Mouse (Mus musculus) fat pad, adult 2 months (tissue): Measurements from ENCODE around the gene Gm49673.
"Not testable (repeated sequence)": the region's sequence is repeated elsewhere in the genome, so short reads cannot be mapped to it uniquely, and the experiment has no call there.

Source experiments
- DNase-seq: peaks from one replicate; pipeline ENCODE4 v3.0.0-alpha.2; 2011; ENCODE audit warnings: low read depth, low spot score; ENCODE audit errors: extremely low read depth

Gene Gm49673

DNA sequence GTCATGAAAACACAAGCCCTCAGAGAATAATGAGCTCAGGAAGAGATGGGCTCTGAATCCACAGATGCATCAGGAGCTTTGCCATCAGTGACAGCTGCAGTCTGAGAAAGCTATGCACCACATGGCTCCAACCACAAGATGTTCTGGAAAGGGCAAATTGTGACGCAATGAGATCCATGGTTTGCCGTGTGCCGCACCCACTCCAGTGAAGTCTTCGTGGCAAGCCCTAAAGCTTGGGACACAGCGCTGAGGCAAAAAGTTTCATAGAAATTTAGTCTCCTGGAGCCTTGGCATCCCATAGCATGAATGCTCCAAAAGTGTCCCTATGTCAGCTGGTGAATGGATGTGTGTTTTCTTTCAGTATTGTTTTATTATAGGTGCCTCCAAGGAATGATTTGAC, 9.5 kb downstream of the Gm49673 start:
- DNase-seq, result not testable (repeated sequence)

DNA sequence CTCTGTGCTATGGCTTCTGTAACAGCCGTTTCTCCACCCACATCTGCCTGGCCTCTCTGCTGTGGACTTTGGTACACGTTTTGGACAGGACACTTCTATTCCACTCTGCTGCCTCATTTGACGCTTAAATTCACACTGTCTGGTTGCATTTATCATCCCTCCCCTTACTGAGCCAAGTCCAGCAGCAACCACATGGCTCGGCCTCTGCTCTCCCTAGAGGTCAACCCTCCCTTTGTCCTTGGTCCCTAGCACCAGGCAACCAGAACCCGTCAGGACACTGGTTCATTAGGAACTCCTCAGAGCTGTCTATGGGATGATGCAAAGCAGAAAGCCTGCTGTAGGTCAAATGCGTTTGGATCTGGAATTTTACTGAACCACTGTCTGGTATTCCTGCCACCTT, 16.7 kb downstream of the Gm49673 start:
- DNase-seq, result not testable (repeated sequence)

DNA sequence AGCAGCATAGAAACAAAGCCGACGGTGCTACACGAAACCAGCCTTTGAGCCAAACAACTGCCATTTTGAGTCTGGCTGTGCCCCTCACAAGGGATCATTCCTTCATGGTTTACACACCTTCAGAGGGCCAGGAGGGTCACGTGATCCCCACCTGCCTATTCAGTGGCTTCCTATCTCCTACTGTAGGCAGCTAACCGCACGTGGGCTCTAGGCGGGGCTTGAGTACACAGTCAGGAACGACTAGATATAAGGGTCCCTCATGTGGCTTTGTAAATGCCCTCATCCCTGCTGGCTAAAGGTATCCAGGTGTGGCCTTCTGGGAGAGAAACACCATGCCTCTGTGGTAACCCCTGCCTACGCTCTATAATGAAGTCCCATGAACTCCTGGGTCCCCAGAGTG, 18.0 kb downstream of the Gm49673 start:
- DNase-seq, result not testable (repeated sequence)

DNA sequence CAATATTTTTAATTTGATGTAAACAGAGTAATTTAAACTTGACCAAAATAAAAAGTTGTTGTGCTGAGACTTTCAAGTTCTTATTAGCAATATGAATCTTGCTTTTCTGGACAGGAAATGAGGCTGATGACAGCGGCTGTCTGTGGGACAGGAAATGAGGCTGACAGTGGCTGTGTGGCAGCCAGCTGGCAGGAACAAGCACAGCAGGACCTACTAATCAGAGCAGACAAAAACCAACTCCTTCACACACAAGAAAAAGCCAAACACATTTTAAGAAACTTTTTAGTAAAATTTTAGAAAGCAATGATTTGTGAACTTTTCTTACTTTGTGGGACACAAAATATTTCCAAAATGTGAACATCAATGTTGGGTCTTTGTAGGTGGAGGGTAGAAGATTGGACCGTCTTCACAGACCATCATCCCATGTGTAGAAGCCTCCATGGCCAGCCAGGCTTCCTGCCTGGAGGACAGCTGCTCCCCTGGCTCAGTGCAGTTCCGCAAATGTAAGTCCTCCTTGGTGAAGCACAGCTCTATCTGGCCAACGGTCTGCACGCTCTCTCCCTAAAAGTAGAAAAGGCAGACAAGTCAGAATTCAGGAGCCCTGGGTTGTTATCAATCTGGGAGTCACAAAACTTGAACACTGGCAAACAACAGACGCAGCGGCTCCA, 19.1 kb downstream of the Gm49673 start:
- DNase-seq, result not testable (repeated sequence)

DNA sequence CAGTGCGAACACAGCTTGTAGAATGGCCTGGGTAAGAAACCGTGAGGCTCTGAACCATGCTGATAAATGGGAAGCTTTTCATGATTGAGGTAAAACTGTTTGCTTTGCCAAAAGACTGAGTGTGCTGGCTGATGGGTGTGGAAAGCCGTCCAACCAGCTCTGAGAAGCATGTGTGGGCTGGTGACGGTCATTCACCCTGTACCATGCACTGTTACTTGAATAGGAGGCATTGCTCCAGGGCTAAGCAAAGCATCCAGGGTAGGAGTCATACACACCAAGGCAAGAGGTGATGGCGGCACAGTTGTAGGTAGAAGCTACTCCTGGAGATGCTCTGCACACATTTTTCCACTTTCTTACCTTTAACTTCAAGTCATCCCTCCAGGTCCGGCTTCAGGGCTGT, 23.0 kb downstream of the Gm49673 start:
- DNase-seq, result not testable (repeated sequence)

DNA sequence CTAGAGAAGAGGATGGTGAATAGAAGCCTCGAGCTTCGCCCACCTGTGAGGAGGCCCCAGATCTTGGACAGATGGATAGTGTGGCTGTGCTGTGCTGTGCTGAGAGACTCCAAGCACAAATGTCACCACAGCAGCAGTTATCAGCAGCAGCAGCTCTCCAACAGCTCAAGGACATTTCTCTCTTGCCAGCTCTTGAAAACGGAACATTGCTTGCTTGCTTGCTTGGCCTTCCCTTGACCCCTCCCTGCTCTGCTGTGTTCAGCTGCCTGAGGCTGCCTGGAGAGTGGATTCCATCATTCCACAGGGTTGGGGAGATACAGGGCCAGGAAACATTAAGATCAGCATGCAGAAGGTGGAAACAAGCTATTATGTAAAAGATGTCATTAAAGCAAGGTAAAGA, 24.6 kb downstream of the Gm49673 start:
- not testable (repeated sequence) for DNase-seq

DNA sequence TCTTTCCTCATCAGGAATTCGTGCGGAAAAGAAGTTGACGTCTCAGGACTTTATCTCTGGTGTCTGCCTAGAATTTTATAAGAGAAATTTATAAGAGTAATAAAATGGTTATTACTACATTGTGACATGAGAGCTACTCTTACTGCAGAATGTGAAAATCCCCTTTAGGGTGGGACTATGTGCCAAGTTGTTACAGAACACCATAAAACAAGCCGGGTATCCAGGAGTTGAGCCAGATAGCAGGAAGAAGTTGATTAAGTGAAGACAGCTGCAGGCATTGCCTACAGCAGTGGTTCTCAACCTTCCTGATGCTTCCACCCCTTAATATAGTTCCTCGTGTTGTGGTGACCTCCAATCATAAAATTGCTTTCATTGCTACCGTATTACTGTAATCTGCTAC, 30.7 kb downstream of the Gm49673 start:
- DNase-seq, result not testable (repeated sequence)

DNA sequence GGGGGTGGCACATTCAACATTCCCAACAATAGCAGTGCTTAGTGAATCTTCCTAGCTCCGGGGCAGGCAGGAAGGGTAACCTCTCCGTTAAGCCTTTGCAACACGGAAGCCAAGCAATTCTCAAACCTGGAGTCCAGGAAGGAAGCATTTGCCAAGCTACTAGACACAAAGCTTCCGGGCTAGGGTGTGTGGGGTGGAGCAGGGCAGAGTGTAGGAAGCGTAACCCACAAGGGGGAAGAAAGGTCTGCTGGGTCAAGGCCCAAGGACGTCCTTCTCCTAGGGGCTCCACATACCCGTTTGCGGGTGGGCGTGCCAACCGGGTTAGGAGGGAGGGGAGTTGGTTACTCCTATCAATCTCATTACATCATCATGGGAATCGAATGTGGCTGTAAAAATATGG, 31.2 kb downstream of the Gm49673 start:
- DNase-seq, result peak; percentile 0

DNA sequence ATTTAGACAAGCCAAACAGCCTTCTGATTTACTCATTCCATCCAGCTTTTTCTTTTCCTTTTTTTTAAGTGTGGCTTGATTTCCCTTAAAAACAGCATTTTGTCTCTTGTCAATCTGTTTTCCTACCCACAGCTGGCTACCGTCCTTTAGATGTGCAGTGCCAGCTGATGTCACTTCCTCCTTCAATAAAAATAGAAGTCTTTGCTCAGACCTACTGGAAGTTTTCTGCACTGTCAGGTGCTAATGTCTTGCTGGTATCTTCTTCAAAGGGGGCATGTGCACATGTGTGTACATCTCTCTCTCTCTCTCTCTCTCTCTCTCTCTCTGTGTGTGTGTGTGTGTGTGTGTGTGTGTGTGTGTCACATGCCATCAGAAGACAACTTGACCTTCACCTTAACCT, 35.4 kb downstream of the Gm49673 start:
- DNase-seq, result not testable (repeated sequence)

DNA sequence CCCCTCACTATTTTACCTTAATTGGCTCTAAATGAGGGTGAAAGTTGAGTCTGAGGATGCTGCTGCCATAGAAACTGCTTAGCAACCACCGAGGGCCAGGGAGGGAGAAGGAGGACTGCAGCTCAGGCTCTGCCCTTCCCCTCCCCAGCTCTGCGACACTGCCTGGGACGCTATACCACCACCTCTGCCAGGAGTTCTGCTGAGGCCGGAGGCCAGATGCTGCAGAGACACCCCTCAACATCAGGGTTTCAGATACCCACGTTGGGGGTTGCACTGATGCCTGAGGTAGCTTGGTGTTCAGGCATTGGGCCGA, 46.3 kb downstream of the Gm49673 start:
- DNase-seq, result not testable (repeated sequence)

DNA sequence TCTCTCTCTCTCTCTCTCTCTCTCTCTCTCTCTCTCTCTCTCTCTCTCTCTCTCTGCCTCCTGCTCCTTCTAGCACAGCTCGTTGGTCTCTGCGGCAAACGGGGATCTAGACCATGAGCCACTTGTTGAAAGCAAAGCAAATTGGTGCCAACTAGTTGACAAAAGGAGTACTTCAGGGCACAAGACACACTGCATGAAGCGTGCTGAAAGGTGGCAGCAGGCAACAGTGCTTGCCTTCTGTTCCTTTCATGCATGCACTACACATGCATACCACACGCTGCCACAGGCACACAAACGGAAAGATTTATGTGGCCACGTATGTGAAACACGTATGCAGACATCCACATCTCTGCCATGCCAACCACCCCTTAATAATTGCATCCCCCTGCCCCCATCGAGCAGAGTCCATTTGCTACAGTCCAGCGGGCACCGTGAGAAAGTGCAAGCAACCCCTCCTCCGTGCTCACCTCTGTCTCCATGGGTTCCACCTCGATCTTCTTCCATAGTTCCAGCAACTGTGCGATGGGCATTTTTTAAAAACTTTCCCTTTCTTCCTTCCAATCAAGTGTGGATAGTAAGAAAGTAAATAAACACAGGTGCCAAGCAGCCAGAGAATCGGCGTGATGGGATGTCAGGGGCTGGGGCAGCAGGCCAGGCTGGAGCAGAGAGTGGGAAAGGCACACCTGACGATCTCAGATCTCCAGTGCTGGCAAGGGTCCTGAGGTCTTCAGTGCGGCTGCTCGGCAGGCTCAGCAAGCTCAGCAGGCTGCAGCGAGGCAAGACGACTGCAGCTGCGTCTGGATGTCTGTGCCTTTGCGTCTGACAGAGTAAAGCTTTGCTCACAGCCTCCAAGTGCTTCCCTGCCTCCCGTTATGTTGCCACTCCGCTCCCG, 46.9 kb downstream of the Gm49673 start:
- not testable (repeated sequence) for DNase-seq

DNA sequence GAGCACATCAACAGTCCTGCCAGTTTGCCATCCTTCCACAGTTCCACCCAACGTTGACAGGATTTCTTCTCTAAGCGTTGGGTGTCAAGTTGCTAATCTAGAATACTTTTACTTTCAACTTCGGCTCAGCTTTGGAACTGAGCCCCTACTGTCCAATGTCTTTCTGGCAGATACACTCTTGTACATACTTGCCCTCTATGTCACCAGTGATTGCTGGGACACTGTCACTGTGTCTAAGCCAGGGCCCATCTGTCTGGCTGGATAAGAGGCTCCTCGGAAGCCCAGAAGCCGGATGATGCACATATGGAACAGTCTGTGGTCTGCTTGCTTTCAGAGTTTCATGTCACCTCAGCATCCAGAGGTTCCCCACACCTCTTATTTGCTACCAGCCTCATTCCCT, 51.4 kb downstream of the Gm49673 start:
- DNase-seq, result not testable (repeated sequence)

DNA sequence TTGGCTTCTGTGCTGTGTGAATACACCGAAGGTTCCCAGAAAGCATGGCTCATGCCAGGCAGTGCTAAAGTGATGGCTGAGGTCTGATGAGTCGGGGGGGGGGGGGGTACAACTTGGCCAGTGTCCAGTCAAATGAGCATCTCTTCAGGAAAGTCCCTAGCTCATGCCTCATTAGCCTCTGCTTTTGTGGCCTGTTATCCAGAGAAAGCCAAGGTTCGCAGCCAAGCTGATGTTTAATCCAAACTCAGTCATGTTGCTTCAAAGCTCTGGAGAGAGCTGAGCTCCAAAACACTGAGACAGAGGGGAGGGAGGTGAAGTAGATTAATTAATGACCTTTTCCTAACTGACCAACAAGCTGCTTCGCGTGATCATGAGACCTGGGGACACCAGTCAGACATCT, 51.9 kb downstream of the Gm49673 start:
- DNase-seq, result not testable (repeated sequence)

DNA sequence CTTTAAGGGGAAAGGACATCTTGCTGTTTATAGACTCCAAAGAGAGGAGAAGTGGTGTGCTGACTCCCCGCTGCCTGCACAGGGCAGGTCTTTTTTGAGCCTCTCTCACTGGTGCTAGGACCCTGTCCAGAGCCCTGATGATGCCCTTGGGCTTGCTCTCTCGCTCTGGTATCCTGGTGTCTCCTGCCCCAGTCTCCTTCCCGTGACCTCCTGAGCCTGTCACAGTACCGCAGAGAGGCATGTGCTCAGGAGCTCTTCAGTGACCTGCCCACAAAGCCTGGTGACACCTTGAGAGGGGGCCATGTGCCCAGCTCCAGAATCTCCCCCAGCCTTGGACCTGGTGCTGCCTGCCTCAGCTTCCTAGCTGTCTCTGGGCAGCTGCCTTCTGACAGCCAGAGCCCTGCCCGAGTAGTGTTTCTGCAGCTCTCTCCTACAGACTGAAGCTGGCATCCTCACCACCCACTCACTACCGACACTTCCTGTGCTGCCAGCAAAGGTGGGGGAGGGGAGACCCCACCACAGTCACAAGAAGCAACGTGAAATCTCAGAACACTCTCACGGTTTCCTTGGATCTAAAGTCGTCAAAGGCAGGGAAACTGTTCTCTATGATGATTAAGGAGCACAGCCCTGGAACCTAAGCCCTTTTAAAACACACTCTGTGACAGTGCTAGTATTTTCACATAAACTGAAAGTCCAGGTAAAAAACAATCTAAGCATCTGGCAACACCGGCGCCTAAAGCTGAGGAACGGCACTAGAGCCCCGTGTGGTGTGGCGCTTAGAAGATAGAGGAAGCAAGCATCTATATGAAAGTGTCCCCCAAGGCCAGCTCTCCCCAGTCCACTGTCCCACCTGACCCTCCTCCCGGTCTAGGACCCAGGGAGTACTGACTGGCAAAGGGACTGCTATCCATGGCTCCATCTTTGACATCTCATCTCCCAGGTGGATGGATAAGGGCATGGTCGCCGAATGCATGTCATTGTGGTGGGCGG, 54.8 kb downstream of the Gm49673 start:
- not testable (repeated sequence) for DNase-seq

DNA sequence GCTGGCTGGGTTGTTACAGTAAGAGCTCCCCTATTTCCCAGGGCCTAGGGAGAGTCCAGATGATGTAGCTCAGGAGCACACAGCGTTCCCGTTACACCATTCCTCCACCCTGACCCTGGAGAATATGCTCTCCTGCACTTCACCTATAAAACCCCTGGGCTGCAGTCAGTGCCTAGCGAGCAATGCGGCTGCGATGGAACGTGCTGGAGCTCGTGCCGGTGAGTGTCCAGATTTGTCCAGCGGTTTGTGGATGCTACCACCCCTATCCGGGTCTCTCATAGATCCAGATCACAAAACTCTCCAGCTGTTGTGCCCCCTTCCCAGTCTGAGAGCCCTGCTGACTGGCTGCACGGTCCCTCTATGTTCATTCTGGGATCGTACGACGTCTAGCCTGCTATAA, 56.3 kb downstream of the Gm49673 start:
- not testable (repeated sequence) for DNase-seq

DNA sequence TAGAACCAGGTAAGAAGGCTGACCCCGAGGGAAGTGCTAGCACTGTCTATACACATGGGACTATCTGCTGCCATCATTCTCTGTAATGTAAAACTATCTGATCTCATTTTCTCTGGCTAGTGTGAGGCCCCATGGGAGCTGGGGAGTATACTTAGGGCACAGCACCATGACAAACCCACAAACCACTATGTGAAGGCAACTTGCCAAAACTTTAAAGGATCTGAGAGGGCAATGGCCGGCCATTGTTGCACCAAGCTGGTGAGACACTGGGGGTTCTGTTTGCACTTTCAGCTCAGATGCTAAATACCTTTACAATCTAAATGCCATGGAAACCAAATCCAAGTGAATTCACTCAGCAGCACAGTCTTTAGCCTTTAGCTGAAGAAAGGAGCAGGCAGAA, 77.7 kb downstream of the Gm49673 start:
- not testable (repeated sequence) for DNase-seq

DNA sequence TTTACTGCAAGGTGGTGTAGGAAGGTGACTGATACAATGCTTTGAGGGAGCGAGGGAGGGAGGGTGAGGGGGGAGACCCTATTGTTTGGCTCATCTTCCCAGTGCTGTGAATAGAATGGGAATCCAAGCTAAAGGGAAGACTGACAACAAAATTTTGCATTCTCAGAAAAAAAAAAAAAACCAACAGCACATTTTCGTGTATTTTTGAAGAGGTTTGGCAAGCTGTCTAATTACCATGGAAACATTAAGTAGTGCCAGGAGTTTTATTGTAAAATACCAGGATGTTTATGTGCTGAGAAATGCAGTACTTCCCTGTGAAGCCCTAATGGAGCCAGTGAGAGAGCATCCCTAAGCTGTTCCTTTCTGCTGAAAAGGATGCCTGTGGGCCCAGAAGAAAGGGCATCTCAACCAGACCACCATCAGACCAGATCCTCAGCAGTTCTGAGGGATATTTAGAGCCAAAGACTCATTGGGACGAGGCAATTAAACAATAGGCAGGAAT, 90.9 kb downstream of the Gm49673 start:
- not testable (repeated sequence) for DNase-seq

DNA sequence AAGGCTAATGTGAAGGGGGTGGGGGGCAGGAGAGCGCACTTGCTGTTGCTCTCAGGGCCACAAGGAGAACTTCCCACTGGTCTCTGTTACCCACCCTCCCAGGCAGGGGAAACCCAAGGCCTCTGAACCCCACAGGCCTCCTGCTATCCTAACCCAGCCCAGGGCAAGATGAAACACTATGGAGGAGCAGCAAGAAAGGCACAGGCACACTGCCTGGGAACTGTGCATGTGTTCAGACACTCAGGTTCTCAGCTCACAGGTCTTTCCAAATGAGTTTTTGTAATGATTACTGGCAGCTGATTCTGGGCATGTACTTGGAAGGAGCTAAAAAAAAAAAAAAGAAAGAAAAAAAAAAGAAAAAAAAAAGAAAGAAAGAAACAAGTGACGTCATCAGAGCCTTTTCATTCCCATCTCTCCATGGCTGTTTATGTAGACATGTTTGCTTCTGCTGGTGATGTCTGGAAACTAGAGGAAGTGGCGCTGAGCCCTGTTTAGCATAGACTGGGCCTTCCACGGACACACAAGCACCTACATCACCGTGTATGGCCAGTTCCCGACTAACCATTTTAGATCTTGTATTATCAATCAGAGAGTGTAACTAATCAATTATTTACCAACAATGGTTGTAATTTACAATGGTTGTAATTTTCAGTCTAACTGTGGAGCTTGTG, 91.5 kb downstream of the Gm49673 start:
- DNase-seq, result not testable (repeated sequence)

DNA sequence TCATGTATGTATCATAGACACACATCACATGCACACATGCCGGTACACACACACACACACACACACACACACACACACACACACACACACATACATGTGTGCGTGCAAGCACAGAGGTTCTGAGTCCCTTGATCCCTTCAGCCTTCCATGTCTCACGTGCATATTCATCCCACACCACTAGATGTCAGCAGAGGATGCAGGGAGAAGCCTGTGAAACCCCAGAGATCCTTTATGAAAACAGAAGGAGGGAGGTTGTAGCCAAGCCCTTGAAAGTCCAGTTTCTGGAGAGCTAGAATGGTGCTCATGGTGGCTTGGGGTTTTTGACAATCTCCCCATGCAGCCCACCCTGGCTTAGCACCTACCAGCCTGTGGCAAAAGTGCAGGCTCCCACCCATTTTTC, 96.3 kb downstream of the Gm49673 start:
- not testable (repeated sequence) for DNase-seq

DNA sequence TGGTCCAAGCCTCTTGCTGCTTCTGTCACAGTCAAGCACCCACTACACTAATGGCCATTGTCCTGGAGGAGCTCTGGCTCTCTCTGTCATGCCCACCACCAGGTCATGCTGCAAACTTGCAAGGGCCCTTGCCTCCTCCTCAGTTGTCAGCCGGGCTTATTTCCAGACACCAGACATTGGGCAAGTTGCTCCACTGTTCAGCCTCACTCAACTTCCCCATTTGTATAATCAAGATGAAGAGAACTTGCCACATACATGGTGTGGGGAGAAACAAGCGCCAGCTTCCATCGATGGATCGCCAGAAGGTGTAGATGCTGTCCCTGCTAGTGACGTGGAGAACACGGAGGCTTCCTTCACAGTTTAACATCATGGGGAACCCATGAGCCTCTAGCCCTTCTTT, 97.4 kb downstream of the Gm49673 start:
- not testable (repeated sequence) for DNase-seq
